Mouse (Mus musculus) ES-E14 (cell line): Measurements from ENCODE around the gene Traf3ip2. TPM values are rescaled to one million over a fixed set of nuclear protein-coding genes. Genes with fewer than 3 reads are reported as not detected.
A peak's percentile ranks its signal among the peaks of the same experiment; 100 is the strongest.

Source experiments
- DNase-seq: peaks from one replicate; pipeline ENCODE4 v3.0.0-alpha.2; 2013; ENCODE audit warnings: low read depth, low spot score
- H3K27ac ChIP-seq: 2 replicates; pipeline ENCODE4 v1.5.1; 2012; ENCODE audit warnings: low read depth, mild to moderate bottlenecking, low read length, moderate library complexity, mixed read lengths; ENCODE audit not compliant: poor library complexity, insufficient read depth, severe bottlenecking
- H3K36me3 ChIP-seq: 2 replicates; pipeline ENCODE4 v1.6.1; 2012; ENCODE audit warnings: mild to moderate bottlenecking, low read length, moderate library complexity, mixed read lengths; ENCODE audit not compliant: control insufficient read depth, poor library complexity, insufficient read depth, severe bottlenecking
- H3K4me1 ChIP-seq, 2 experiments: fragments of 150-350 bp in 1 of 2; sonication (generic) in 1 of 2; 2 replicates each; pipeline ENCODE4 v1.6.1; 2012; ENCODE audit warnings: low read length in 2 of 2, mild to moderate bottlenecking in 1 of 2, mixed read lengths in 1 of 2; ENCODE audit not compliant: control insufficient read depth in 2 of 2, insufficient read depth in 2 of 2, poor library complexity in 1 of 2
- H3K4me3 ChIP-seq, 2 experiments: fragments of 150-350 bp in 1 of 2; sonication (generic) in 1 of 2; 2 replicates each; pipeline ENCODE4 v1.5.1; 2012; ENCODE audit warnings: low read length in 2 of 2, low read depth in 1 of 2, mild to moderate bottlenecking in 1 of 2, mixed read lengths in 1 of 2; ENCODE audit not compliant: insufficient read depth in 1 of 2, poor library complexity in 1 of 2, severe bottlenecking in 1 of 2
- H3K9ac ChIP-seq: 2 replicates; pipeline ENCODE4 v1.6.1; 2012; ENCODE audit warnings: low read depth, mild to moderate bottlenecking, low read length, mixed read lengths; ENCODE audit not compliant: poor library complexity, insufficient read depth, severe bottlenecking
- H3K9me3 ChIP-seq: fragments of 150-350 bp; sonication (generic); 2 replicates; pipeline ENCODE4 v1.6.1; 2012; ENCODE audit warnings: low read depth, mild to moderate bottlenecking, low read length; ENCODE audit not compliant: control insufficient read depth, insufficient read depth
- CHD2 ChIP-seq: IDR thresholded peaks from 2 replicates; pipeline ENCODE4 v1.6.1; 2014; ENCODE audit warnings: mild to moderate bottlenecking, low read depth, low read length, inconsistent platforms
- HCFC1 ChIP-seq: IDR thresholded peaks from 2 replicates; pipeline ENCODE4 v1.6.1; 2012; ENCODE audit warnings: low read length, inconsistent platforms, borderline replicate concordance; ENCODE audit not compliant: insufficient read depth
- MAFK ChIP-seq: IDR thresholded peaks from 2 replicates; pipeline ENCODE4 v1.6.1; 2014; ENCODE audit warnings: mild to moderate bottlenecking, low read depth, low read length, inconsistent platforms; ENCODE audit not compliant: insufficient read depth
- ZC3H11A ChIP-seq: IDR thresholded peaks from 2 replicates; pipeline ENCODE4 v1.6.1; 2012; ENCODE audit warnings: low read depth, mild to moderate bottlenecking, inconsistent platforms, low read length, borderline replicate concordance
- ZNF384 ChIP-seq: IDR thresholded peaks from 2 replicates; pipeline ENCODE4 v1.6.1; 2012; ENCODE audit warnings: low read depth, low read length, inconsistent platforms
- in situ Hi-C, 2 experiments: fragments of 600-800 bp; cut with MboI; formaldehyde crosslinking; loops; one replicate each; pipeline ENCODE4 v1.15.1; 2025; ENCODE audit warnings: low sequenced_read_pairs in 2 of 2, inconsistent platforms in 1 of 2; ENCODE audit not compliant: unreplicated experiment in 2 of 2
- total RNA-seq: library from RNA; depleted of rRNA; stranded (reverse); fragments of 300-350 nt; gene quantifications from 2 replicates; pipeline ENCODE4 v1.2.3, GENCODE M21; 2012

Traf3ip2 gene
- total RNA-seq, 1 experiment: 9.2 TPM

DNA sequence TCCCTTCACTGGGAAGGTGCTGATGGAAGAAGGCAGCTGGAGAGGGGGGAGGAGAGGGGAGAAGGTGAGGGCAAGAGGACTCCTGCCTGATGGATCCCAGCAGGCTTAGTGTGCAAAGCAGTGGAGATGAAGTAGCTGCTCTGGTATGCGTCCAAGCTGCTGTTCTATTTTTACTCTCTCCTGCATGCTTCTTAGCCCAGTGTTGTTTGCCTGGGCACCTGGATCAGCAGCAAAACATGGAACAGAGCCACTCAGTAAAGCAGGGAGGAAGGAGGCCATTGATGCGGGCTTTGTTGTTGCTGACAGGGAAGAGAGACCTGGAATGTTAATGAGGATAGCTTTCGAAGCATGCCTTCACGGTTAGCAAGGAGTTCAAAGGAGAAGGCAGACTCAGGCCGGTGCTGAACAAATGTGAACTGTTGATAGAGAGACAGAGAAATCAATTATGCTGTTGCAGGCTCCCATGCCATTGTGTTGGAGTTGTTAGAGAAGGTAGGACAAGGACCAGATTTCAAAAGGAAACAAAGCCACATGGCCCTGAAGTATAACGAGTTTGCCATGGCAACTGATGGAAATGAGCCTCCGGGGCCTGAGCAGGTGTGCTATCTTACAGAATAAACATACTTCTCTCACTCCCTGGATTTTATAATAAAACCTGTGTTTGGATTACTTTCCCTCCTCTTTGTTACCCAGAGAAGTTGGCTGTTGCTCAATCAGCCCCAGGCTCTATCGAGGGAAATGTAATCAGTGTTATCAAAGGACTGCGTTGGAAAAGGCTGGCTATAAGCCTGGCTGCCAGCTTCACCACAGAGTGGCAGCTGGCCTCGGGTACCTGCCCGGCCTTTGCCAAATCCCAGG is 46.9 kb downstream of the Traf3ip2 start:
- TF ChIP-seq CHD2 (no peak), MAFK (no peak), ZC3H11A (no peak), ZNF384 (no peak), HCFC1 (no peak)

DNA sequence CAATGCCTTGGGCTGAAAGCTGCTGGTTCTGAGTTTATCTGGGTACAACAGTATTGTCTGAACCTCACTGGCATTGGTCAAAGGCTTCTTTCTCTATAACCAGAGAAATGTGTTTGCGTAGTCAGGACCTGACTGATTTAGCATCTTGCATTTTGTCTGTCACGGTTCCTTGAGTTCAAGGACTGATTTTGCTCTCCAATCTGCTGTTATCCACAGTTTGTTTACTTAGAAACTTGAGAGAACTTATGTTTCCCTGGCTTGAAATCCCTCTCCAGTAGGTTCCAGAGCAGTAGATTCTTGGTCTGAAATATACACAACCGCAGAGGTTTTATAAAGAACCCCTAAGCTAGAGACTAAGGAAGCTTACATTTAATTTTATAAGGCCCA is 47.5 kb downstream of the Traf3ip2 start:
- no peak overlapping the region for H3K9ac ChIP-seq
- no peak for DNase-seq

More for the DNA sequence above, 46.9 kb downstream of the Traf3ip2 start:
- Histone ChIP-seq H3K36me3 (no peaks in the 10 kb centered on the region), H3K4me1 (peaks cover 3 to 18% of the 10 kb centered on the region in 2 experiments; a peak in 3 of 4 replicates), H3K4me3 (no peak overlapping the region), H3K9ac (no peak overlapping the region), H3K9me3 (no peaks in the 10 kb centered on the region), H3K27ac (peak overlapping the region; percentile 68)
- in situ Hi-C loops: no loop called here
- DNase-seq: no peak

DNA sequence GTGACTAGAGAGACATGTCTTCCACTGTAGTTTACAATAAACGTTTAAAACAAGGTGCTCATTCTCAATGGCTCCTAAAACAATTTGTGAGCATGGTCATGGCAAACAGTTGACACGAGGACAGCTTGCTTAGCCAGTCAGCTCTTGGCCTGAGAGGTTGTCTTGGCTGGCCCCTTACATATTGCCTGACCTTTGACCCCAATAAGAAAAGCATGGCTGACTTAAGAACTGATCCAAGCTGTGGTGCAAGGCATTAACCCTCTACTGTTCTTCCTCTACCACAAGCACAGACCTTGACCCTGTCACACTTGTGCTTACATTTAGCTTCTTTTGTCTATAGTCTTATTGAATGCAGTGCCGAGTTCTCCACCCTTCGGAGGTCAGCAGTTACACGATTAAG is 48.0 kb downstream of the Traf3ip2 start:
- H3K4me1 ChIP-seq: peaks cover 3 to 18% of the 10 kb centered on the region in 2 experiments; a peak in 3 of 4 replicates
- TF ChIP-seq ZNF384 (no peak), HCFC1 (no peak), CHD2 (no peak), MAFK (no peak), ZC3H11A (no peak)

More for the DNA sequence above, 47.5 kb downstream of the Traf3ip2 start:
- Histone ChIP-seq H3K36me3 (no peaks in the 10 kb centered on the region), H3K27ac (no peak overlapping the region), H3K9me3 (no peaks in the 10 kb centered on the region), H3K4me3 (no peak overlapping the region), H3K4me1 (peaks cover 3 to 18% of the 10 kb centered on the region in 2 experiments; a peak in 3 of 4 replicates)
- TF ChIP-seq CHD2: no peak
- no peak for TF ChIP-seq HCFC1
- TF ChIP-seq ZC3H11A: no peak
- TF ChIP-seq MAFK: no peak
- TF ChIP-seq ZNF384: no peak
- in situ Hi-C loops: no loop called here

DNA sequence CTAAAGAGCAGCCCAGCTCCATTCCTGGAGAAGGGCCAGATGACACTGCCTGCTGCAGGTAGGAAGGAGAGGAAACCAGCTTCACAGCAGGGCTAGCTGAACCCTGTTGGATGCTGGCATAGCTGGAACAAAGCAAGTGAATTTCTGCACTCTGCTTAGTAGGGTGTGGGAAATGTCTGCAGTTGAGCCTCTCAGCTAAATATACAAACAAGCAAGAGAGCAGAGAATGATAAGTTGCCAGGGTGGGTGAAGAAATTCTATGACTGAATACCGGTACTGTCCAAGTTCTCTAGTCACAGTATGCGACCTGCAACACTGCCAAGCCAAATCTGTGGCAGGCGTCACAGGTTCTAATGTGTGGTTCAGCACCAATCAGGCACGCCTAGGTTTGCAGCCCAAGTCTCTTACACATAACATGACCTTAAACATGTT is 52.4 kb downstream of the Traf3ip2 start:
- Histone ChIP-seq H3K4me1 (peaks cover 0 to 3% of the 10 kb centered on the region in 2 experiments; a peak in 2 of 4 replicates), H3K9me3 (no peaks in the 10 kb centered on the region), H3K4me3 (no peak overlapping the region), H3K9ac (no peak overlapping the region), H3K36me3 (no peaks in the 10 kb centered on the region), H3K27ac (no peak overlapping the region)
- in situ Hi-C loops: no loop called here
- no peak for TF ChIP-seq CHD2
- no peak for TF ChIP-seq MAFK
- no peak for TF ChIP-seq ZNF384
- no peak for TF ChIP-seq ZC3H11A
- no peak for TF ChIP-seq HCFC1
- no peak for DNase-seq

More for the DNA sequence above, 48.0 kb downstream of the Traf3ip2 start:
- no peak overlapping the region for H3K4me3 ChIP-seq
- DNase-seq: no peak
- in situ Hi-C loops: no loop called here
- no peak overlapping the region for H3K9ac ChIP-seq
- H3K9me3 ChIP-seq: no peaks in the 10 kb centered on the region
- H3K27ac ChIP-seq: no peak overlapping the region
- H3K36me3 ChIP-seq: no peaks in the 10 kb centered on the region

DNA sequence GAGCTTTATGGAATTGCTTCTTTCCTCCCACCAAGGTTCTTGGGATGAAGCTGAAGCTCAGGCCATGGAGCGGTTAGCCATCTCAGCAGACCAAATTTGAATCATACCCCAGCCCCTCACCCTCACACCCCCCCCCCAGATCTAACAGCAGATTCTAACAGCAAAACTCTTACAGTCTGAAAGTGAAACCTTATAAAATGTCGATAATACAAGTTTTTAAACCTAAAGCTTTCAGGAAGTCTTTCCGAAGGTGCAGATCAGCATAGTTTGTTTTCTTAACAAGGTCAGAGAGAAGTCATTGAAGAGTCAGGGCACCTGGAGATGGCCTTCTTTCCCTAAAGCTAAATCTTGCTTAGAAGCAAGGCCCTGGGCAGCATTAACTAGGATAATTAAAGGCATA is 53.3 kb downstream of the Traf3ip2 start:
- in situ Hi-C loops: no loop called here
- H3K4me1 ChIP-seq: no peaks in the 10 kb centered on the region
- TF ChIP-seq HCFC1 (no peak), MAFK (no peak), CHD2 (no peak), ZNF384 (no peak), ZC3H11A (no peak)
- no peaks in the 10 kb centered on the region for H3K9me3 ChIP-seq
- no peak for DNase-seq
- H3K36me3 ChIP-seq: no peaks in the 10 kb centered on the region; the same call in 1 of the 2 replicates
- H3K27ac ChIP-seq: no peak overlapping the region
- H3K9ac ChIP-seq: no peak overlapping the region
- H3K4me3 ChIP-seq: no peak overlapping the region
